Mouse (Mus musculus) embryonic facial prominence, embryonic 14.5 days (tissue): ENCODE measurements around the gene Pax3. TPM values are rescaled to one million over a fixed set of nuclear protein-coding genes. Genes with fewer than 3 reads are reported as not detected.

ENCODE experiments used
- polyA plus RNA-seq: library from polyadenylated mRNA; unstranded; fragments of >200 nt; fragmentation: Nextera tagmentation; extraction: Ambion mirVana; gene quantifications from 2 replicates; pipeline ENCODE4 v1.2.1, GENCODE M21; 2014

Gene Pax3
- polyA plus RNA-seq, 1 experiment from 2014 or later = 9.4 TPM

Other genes starting within 250 kb of the Pax3 start
- gene Sgpp2, start 113.2 kb upstream of the Pax3 start, polyA plus RNA-seq = 2.3 and 2.6 TPM in 2 replicates